Mouse (Mus musculus) right cerebral cortex, postnatal 4 days (tissue): ENCODE results near the gene Tubal3.

Source experiments
- DNase-seq: peaks from one replicate; pipeline ENCODE4 v3.0.0-alpha.2; 2022

Tubal3 gene

GRCm38 (mm10) chr13:3926046-3926445 lies 8.0 kb downstream of the Tubal3 start:
- no peak for DNase-seq

GRCm38 (mm10) chr13:3944699-3945098 lies 26.6 kb downstream of the Tubal3 start:
- DNase-seq, result no peak

GRCm38 (mm10) chr13:3945249-3945648 lies 27.2 kb downstream of the Tubal3 start, which contains the start of gene Ucn3:
Ucn3 (minus strand) TSS chr13:3945349.
- no peak for DNase-seq

- no peak for DNase-seq
Measured at GRCm38 (mm10) chr13:3947267-3947666, 29.2 kb downstream of the Tubal3 start.

- no peak for DNase-seq
Measured at GRCm38 (mm10) chr13:3949477-3949876, 31.4 kb downstream of the Tubal3 start.

GRCm38 (mm10) chr13:3951198-3951914 lies 33.3 kb downstream of the Tubal3 start:
- DNase-seq, result no peak

GRCm38 (mm10) chr13:3968849-3969248 lies 50.8 kb downstream of the Tubal3 start:
- DNase-seq, result no peak
